Mouse (Mus musculus) ES-Bruce4 (cell line): ENCODE results near the gene Gm10282.

ENCODE experiments used
- CTCF ChIP-seq: IDR thresholded peaks from one replicate; pipeline ENCODE4 v1.8.1; 2011; ENCODE audit warnings: low read depth, low read length
- EP300 ChIP-seq: IDR thresholded peaks from 2 replicates; pipeline ENCODE4 v1.6.1; 2011; ENCODE audit warnings: low read depth, low read length; ENCODE audit not compliant: insufficient read depth
- POLR2A ChIP-seq: IDR thresholded peaks from one replicate; pipeline ENCODE4 v1.8.1; 2011; ENCODE audit warnings: low read length; ENCODE audit not compliant: insufficient read depth

GRCm38 (mm10) chr8:72296561-72296960 is 8.5 kb downstream of the Gm10282 start:
- TF ChIP-seq CTCF (no peak), POLR2A (no peak), EP300 (no peak)
